Mouse (Mus musculus) induced T-regulatory cell, adult 2 months (primary cell): ENCODE measurements around the gene Pgs1.

Source experiments
- DNase-seq: peaks from one replicate; pipeline ENCODE4 v3.0.0-alpha.2; 2012; ENCODE audit warnings: low read depth

The Pgs1 gene

DNA sequence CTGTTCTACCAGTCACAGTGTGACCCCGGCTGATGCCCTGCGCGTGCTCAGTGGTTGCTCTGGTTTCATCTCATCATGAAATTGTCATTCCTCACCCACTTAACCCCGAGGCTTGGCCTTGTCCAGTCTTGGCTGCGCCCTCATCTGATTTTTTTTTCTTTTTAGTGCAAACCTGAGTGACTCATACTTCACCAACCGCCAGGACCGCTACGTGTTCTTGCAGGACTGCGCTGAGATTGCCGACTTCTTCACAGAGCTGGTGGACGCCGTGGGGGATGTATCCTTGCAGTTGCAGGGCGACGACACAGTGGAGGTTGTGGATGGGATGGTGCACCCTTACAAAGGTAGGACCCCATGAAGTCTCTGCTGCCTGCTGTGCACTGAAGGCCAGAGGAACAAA, 17.1 kb downstream of the Pgs1 start:
- no peak for DNase-seq

DNA sequence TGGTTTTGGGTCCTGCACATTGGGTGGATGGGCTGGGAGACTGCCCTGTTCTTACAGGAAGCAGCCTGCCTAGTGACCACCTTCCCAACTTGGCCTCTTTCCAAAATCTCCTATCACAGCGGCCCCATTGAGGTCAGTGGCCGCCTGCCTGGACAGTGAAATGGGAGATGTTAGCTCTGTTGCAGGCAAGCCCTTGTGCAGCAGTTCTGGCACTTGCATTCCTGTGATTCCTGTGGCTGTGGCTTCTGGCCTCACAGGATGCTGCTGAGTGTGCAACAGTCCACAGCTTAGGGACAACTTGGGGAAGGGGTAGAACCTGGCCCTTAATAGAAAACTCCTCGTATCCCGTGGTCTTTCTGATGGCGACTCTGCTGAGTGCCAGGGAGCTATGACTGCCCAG, 17.6 kb downstream of the Pgs1 start:
- no peak for DNase-seq

DNA sequence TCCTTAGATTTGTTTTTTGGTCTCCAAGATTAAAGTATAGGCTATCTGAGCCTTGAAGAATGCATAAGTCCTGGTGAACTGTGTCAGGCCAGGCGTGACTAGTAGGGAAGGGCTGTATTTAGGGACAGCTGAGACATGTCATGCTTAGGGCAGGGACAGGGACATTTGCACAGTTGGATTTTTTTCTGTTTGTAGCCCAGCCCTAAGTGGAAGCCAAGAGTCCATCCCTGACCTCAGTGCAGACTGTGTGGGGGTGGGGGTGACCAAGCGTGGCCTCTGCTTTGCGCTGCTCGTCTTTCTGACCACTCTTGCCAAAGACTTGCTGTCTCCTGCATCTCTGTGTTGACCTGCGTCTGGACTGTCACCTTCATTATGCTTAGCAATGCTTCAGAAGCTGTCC, 18.1 kb downstream of the Pgs1 start:
- no peak for DNase-seq

DNA sequence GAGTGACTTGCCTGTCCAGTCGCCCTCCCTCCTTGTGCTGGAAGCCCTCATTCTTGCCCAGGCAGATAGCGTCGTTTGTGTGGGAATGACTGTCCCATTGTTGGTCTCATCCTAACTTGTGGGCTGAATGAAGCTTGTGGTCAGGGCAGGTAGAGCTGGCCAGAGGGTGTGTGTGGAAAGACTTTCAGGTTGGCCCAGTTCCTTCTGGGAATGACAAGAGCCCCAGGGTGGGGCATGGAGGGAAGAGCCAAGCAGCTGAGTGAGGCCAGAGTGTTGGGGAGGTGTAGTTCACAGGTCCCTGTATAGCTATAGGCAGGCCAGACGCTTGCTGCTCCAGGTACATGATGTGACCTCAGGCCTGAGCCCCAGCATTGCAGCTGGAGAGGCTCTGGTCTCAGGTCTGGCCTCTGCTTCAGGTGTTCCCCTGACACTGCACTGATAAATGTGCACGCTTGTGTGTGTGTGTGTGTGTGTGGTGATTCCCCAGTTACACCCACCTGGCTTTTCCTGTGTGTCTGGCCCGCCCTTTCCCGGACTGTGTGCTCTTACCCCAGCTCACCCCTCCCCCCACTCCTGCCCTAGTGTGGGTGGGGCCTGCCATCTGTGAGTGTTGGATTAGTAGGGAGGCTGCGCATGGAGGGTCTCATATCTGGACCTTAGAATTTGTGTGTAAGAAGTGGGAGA, 21.5 kb downstream of the Pgs1 start:
- DNase-seq: peak; percentile 64

DNA sequence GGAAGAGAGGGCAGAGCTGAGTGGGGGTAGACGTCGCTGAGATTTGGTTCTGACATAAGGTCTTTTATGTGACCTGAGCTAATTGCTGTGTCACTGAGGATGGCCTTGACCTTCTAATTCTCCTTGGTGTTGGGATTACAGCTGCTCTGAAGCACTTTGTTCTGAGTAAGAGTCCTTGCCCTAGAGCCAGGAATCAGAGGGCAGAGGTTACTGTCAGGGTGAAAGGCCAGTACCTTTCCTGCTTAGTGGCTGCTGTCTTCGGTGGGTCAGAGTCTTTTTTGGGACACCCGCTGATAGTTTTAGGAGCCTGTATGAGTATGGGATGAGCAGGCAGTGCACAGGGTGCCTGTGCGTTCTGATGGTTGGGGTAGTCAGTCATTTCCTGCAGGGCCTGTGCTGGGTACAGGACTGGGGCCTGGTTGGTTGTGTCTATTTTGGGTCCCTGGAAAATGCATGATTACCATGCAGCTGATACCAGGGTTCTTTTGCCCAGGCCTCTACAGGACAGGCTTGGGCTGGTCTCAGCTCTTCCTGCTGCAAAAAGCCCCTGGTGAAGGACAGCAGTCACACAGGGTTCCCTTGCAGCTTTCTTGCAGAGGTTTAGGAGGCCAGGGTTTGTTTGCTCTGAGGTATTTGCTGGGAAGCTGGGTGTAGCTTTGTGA, 22.2 kb downstream of the Pgs1 start:
- no peak for DNase-seq

DNA sequence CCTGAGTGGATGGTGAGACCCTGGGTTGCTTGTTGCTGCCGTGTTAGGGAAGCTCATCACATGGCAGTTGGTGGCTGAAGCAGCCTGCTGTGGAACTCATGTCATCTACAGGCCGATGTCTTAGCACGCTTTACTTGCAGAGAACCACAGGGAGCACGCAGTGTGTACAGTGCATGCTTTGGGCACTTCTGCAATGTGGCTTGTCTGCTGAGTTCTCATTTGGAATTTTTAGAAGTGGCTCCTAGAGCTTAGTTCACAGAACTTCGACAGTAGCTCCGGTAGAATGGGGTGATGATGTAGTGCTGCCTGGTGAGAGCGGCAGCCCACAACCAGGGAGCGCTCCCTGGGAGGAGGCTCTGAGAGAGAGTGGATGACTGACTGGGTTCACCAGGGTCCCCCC, 22.8 kb downstream of the Pgs1 start:
- DNase-seq: no peak

DNA sequence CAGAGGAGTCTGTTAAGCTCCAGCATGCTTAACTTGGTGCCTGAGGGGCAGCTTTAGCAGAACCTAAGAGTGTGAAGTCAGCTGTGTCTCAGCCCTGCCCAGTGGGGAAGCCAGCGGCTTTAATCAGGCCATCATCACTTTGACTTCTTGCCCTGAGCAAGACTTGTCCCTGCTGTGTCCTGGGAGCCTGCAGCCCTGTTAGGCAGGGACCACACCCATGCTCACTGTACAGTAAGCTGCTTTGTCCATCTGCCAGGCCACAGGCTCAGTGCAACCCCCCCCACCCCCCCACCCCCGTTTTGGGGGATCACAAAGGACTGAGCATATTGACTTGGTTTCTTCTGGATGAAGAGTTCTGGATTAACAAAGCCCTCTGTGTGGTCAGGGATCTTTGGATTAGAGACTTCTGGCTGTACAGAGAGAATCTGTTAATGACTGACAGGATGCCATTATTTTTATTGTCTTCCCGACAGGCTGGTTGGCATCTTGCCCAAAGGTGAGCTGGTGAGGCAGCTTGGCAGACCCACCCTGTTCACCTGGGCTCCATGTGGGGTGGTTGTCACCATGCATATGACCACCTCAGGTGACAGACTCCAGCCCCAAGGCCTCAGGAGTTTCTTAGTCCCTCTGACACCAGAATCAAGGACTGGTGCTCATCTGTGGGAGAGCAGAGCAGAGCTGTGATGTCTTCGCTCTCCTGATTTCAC, 23.9 kb downstream of the Pgs1 start:
- no peak for DNase-seq

DNA sequence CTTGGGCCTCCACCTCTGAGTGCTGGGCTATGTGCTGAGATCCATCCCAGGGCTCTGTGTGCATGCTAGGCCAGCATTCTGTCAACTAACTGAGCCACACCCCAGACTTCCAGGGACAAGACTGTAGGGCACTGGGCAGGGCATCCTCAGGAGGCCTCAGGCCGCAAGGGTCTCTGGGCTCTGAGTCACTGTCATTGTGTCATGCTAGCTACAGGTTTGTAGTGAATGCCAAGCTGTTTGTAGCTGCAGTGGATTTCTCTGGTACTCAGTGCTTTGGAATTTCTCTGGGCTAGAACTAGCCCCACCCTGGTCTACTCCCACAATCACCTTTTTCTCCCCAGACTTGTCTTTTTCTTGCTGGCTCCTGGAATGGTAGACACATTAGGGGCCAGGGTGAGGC, 26.5 kb downstream of the Pgs1 start:
- DNase-seq: no peak

DNA sequence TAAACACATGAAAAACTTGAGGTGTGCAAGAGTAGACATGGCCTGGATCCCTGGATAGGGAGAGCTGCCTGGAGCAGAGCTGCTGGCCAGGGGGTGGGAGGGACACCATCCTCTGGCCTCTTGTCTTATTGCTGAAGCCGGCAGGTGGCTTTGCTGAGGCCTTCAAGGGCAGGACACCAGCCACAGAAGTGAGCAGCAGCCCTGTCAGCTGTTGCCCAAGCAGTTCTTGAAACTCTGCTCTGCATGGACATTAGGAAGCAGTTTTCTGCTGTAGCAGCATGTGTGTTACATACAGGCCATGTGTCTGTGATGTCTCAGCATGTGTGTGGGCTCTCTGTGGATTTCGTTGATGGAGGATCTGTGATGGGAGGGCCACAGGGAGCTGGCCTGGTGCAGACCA, 27.2 kb downstream of the Pgs1 start:
- DNase-seq: no peak

DNA sequence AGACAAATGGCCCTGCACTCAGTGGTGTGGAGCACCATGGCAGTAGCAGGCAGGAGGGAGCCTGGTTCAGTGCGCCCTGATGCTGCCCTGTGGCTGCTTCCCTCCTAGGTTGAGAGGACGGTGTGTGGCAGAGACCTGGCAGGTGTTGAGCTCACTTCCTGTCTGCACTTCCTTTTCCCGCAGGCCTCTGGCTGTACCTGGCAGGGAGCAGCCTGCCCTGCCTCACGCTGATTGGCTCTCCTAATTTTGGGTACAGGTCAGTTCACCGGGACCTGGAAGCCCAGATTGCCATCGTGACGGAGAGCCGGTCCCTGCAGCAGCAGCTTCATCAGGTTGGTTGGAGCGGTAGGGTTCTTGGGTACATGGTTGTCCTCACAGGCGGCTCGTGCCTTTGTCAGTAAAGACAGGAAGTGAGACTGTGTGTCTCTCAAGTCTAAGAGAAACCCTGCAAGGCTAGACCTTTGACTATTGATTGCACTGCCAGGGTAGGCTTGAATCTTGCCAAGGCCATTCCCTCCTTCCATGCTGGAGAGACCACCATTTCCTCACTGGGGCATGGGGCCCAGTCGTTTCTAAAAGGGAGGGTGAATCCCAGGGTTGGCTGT, 28.4 kb downstream of the Pgs1 start:
- peak; percentile 81 for DNase-seq

DNA sequence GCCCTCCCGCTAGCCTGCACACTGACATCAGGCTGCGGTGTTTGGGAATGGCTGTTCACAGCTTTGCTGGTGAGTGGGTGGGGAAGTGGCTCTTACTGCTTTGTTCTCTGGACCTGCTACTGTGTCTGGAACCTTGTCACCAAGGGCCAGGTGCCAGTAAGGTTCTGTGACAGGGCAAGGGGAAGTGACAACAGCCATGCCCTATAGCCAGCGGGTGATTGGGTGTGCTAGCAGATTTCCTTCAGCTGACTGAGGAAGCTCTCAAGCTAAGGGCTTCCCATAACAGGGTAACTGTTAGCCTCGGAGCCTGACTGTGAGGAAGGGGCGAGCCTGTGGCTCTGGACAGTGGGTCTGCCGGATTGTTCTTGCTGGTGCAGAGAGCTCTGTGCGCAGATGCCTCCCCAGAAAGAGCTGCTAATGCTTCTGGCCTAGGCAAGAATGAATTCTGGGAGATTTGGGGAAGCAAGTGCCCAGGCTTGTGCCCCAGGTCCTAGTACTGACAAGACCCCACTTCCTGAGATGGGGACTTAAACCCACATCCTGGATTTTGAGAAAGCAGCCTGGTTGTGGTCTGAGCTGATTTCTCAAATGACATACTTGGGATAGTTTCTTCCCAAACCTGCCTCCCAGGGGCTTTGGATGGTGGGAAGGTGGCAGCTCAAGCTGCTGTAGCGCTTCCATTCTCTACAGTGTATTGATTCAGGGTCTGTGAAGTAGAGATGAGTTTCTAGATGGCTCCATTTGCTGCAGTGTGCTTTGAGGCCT, 29.5 kb downstream of the Pgs1 start:
- peak; percentile 60 for DNase-seq

DNA sequence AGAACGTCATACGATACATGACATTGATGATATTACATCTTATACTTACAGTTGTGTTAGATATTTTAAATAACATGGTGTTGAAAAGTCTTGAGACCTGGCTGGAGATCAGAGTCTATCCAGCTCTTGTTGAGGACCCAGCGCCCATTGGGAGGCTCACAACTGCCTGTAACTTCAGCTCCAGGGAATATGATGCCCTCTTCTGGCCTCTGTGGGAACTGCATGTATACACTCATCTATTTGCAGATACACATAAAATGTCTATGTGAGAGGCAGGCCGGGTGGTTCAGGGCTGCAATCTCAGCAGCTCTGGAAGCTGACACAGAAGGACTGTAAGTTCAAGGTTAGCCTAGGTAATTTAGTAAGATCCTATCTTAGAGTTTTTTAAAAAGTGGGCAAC, 32.2 kb downstream of the Pgs1 start:
- peak; percentile 66 for DNase-seq

DNA sequence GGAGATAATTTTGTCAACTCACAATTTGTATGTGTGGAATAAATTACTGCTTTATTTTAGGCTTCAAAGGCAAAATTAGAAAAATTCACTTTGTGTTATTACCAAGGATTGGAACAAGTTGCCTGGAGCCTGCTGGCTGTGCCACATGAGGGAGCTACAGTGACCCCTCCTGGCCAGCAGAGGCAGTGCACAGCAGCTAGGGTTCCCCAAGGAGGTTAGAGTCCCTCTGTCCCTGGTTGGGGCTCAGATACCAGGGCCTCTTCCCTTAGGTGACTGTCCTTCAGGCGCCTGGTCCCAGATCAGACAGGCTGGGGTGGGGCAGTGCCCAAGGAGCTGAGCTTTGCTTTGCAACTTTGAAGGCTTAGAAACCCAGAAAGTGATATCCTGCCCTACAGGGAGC, 35.7 kb downstream of the Pgs1 start:
- peak; percentile 85 for DNase-seq

DNA sequence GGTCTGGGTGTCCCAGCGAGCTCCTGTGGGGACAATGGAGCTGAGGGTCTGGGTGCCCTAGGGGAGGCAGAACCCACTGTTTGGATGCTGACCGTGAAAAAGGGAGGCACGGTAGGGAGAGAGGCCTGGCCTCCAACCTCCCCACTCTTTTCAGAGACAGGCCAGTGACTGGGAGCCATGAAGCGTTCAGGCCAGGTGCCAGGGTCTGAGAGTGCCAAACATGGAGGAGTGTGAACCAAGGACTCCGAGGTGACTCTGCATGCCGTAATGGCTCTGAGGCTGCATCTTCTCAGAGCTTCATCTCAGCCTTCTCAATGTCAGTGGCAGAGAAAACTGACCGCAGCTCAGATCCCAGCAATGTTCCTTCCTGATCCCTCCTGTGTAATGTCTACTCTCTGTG, 37.4 kb downstream of the Pgs1 start:
- DNase-seq: no peak

DNA sequence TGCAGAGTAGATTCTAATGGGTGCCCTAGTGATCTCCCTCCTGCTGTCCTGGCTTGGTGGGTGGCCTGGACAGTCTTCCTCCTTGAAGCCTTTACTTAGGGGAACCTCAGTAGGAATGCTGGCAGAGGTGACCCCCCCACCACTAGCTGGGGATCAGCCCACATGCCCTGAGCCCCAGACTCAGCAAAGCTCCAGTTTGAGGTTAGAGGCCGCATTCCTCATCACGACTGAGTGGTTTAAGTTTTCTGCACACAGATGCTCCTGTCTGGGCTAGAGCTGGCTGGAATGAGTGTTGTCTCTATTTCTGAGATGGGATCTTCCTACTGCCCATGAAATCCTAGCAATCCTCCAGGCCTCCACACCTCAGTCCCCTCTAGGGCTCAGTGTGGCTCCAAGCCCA, 38.0 kb downstream of the Pgs1 start:
- no peak for DNase-seq

DNA sequence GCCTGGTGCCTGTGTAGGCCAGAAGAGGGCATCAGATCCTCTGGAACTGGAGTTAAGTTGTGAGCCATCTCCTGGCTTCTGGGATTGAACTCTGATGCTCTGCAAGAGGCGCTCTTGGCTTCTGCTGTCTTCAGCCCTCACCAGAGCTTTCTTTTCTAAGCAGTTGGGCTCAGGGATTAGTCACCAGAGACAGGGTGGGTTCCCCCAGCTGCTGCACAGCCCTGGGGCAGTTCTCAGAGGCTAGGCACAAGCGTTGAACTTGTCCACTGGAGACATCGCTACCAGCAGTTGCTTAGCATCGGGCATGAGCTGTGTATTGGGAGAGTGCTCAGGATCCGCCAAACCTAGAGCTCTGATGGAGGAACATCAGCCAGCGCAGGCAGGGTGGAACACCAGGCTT, 43.1 kb downstream of the Pgs1 start:
- DNase-seq: no peak

DNA sequence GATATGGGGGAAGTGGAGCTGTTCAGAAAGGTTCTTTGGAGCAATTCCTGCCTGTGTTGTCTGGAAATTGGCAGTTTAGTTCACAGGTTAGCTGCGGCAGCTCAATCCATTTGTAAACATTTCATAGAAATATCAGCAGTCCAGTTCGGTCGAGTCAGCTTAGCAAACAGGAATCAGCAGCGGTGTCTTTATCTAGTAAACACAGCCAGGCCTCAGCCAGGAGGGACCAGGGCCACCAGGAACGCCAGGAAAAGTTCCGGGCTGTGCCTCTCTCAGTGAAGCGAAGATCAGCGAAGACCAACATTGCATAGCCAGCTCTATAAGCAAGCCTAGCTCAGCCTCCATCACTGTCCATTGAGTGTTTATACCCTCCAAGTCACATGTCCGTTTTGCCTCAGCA, 45.0 kb downstream of the Pgs1 start:
- DNase-seq: no peak

DNA sequence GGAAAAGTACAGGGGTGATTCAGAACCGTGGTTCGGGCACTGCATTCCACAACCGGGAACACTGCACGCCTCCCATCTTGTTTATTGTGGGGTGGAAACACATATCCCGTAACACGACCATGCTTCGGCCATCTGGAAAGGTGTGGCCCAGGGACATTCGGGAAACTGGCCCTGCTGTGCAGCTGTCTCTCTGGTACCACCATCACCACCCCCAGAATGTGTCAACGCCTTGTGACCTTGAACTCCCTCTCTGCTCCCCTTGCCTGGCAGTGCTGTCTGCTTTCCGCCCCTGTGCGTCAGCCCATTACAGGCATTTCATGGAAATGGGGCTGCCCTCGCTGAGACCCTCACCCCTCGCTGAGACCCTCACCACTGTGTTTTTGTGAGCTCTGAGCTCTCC, 48.3 kb downstream of the Pgs1 start:
- no peak for DNase-seq

DNA sequence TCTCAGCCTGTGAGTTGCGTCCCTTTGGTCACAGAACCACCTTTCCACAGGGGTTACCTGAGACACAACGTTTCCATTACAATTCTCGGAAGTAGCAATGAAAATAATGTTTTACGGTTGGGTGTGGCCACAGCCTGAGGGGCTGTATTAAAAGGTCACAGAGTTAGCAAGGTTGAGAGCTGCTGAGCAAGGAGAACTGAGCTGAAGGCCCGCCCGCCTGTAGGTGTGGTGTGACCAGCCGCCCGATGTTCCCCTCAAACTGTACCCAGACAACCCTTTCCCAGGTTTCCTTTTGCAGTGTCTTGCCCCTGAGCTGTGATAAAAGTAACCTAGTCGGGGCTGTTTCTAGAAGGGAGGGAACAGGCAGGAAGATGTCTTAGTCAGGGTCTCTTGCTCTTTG, 49.0 kb downstream of the Pgs1 start:
- peak; percentile 62 for DNase-seq

DNA sequence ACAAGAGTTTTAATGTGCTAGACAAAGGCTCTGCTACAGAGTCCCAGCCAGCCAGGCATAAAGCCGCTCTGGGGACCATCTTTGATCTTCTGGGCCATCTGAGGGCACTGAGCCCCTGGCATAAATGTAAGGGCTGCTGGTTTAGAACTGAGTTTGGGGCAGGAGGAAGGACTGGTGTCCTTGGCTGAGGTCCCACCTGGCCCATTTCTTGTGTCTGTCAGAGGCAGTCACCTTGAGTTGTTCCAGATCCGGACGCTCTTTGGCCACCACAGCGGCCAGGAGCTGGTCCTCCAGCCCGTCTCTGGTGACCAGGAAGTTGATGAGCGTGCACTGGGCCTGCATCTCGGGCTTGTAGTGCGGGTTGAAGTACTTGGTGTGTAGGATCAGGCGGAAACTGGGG, 56.7 kb downstream of the Pgs1 start:
- DNase-seq: no peak

DNA sequence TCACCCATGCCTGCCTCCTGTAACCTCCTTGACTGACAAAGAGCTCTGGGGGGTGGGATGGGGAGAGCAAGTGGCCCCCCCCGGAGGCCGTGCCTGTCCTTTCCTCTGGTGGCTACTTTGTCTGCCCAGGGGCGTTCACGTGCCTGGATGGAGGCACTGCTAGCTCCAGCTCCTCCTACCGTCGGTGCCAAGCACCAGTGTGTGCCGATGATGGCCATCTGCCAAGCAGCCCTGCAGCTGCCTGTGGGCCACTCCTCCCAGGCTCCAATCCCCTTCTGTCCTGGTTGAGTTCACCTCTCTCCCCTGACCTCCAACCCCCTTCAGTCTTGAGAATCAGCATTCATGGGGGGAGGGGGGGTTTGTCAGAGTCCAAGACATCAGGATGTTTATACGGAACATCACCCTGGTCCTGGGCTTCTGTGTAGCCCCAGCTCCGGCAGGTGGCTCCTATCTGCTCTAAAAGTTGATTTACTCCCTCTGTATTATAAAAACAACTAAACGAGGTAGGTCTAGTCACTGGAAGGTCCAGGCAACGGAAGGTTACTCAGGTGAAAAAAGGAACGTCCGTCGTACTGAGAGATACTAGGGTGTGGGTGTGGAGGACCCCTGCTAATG, 57.3 kb downstream of the Pgs1 start:
- no peak for DNase-seq

DNA sequence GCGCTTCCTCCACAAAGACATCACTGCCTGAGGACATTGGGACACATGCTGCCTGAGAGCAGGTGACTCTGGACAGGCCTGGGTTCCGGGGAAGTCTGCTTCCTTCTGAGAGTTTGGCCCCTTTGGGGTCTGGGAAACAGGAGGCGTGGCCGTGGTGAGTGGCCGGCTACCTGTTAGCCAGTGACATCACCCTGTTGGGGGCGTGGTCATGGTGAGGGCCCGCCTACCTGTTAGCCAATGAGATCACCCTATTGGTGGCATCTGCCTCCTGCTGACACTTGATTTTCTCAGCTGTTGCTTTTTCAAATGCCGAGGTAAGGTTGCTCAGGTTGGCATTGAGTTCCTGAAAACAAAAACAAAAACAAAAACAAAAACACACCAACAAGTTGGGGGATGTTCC, 63.5 kb downstream of the Pgs1 start:
- DNase-seq: no peak
